Mouse (Mus musculus): ENCODE data around the gene Rnf148.

Rnf148 gene

GRCm38 (mm10) chr6:23655036-23655435 is at the start of gene Rnf148:
Rnf148 (minus strand) TSS chr6:23655136.
- no peak for DNase-seq (ENCODE audit: low read depth, low spot score)

- DNase-seq (ENCODE audit: low read depth, low spot score), result no peak
Measured at GRCm38 (mm10) chr6:23700879-23701278, 45.9 kb upstream of the Rnf148 start.

- DNase-seq (ENCODE audit: low read depth, low spot score), result no peak
Measured at GRCm38 (mm10) chr6:23678172-23678571, 23.2 kb upstream of the Rnf148 start.

GRCm38 (mm10) chr6:23650205-23650604 is 4.7 kb downstream of the Rnf148 start, which contains the start of gene Rnf133:
Rnf133 (minus strand) TSS chr6:23650305.
- no peak for DNase-seq (ENCODE audit: low read depth, low spot score)

- no peak for DNase-seq (ENCODE audit: low read depth, low spot score)
Measured at GRCm38 (mm10) chr6:23648732-23649131, 6.2 kb downstream of the Rnf148 start.

- DNase-seq (ENCODE audit: low read depth, low spot score), result no peak
Measured at GRCm38 (mm10) chr6:23647627-23648247, 7.2 kb downstream of the Rnf148 start.

- DNase-seq (ENCODE audit: low read depth, low spot score), result peak; percentile 39
Measured at GRCm38 (mm10) chr6:23637081-23637480, 17.9 kb downstream of the Rnf148 start.

- no peak for DNase-seq (ENCODE audit: low read depth, low spot score)
Measured at GRCm38 (mm10) chr6:23635208-23635607, 19.7 kb downstream of the Rnf148 start.

- DNase-seq (ENCODE audit: low read depth, low spot score), result no peak
Measured at GRCm38 (mm10) chr6:23634016-23634415, 20.9 kb downstream of the Rnf148 start.

GRCm38 (mm10) chr6:23630465-23630864 is 24.5 kb downstream of the Rnf148 start:
- no peak for DNase-seq (ENCODE audit: low read depth, low spot score)

All from telencephalon, adult 2 months (tissue).